Mouse (Mus musculus) ovary, postnatal 14 days (tissue): Measurements from ENCODE around the gene Cds1.
"Not testable (repeated sequence)": the region's sequence is repeated elsewhere in the genome, so short reads cannot be mapped to it uniquely, and the experiment has no call there.

Source experiments
- DNase-seq: peaks from one replicate; pipeline ENCODE4 v3.0.0; 2022; ENCODE audit warnings: low spot score

Gene Cds1

GRCm38 (mm10) chr5:101828932-101829331, 64.0 kb downstream of the Cds1 start:
- DNase-seq, result no peak

GRCm38 (mm10) chr5:101830180-101830579, 65.2 kb downstream of the Cds1 start:
- DNase-seq, result no peak

- no peak for DNase-seq
These were observed 67.1 kb downstream of the Cds1 start for GRCm38 (mm10) chr5:101832042-101832441.

GRCm38 (mm10) chr5:101832991-101833390, 68.1 kb downstream of the Cds1 start:
- no peak for DNase-seq

- no peak for DNase-seq
These were observed 68.9 kb downstream of the Cds1 start for GRCm38 (mm10) chr5:101833875-101834274.

- no peak for DNase-seq
These were observed 71.3 kb downstream of the Cds1 start for GRCm38 (mm10) chr5:101836221-101836620.

- not testable (repeated sequence) for DNase-seq
These were observed 72.7 kb downstream of the Cds1 start for GRCm38 (mm10) chr5:101837605-101838004.

GRCm38 (mm10) chr5:101840476-101840875, 75.5 kb downstream of the Cds1 start:
- no peak for DNase-seq

- DNase-seq, result no peak
These were observed 80.1 kb downstream of the Cds1 start for GRCm38 (mm10) chr5:101845011-101845410.

GRCm38 (mm10) chr5:101845930-101846329, 81.0 kb downstream of the Cds1 start:
- DNase-seq, result no peak

- DNase-seq, result no peak
These were observed 82.4 kb downstream of the Cds1 start for GRCm38 (mm10) chr5:101847323-101847722.

- no peak for DNase-seq
These were observed 82.8 kb downstream of the Cds1 start for GRCm38 (mm10) chr5:101847762-101848161.

- no peak for DNase-seq
These were observed 86.2 kb downstream of the Cds1 start for GRCm38 (mm10) chr5:101851133-101851532.

- DNase-seq, result no peak
These were observed 87.3 kb downstream of the Cds1 start for GRCm38 (mm10) chr5:101852116-101852680.

- no peak for DNase-seq
These were observed 89.2 kb downstream of the Cds1 start for GRCm38 (mm10) chr5:101854100-101854499.

- DNase-seq, result no peak
These were observed 89.7 kb downstream of the Cds1 start for GRCm38 (mm10) chr5:101854667-101855066.

GRCm38 (mm10) chr5:101855475-101855874, 90.5 kb downstream of the Cds1 start:
- DNase-seq, result no peak

GRCm38 (mm10) chr5:101858891-101859436, 94.0 kb downstream of the Cds1 start:
- no peak for DNase-seq

- DNase-seq, result no peak
These were observed 97.0 kb downstream of the Cds1 start for GRCm38 (mm10) chr5:101861786-101862571.

- DNase-seq, result no peak
These were observed 97.7 kb downstream of the Cds1 start for GRCm38 (mm10) chr5:101862651-101863050.

GRCm38 (mm10) chr5:101863946-101864345, 99.0 kb downstream of the Cds1 start:
- DNase-seq, result no peak

GRCm38 (mm10) chr5:101866722-101867121, 101.8 kb downstream of the Cds1 start:
- no peak for DNase-seq
